Comparison of ENCODE assay signal across 8 mouse cellular contexts in genomic region chr17:86330076-86330955, GRCm38 (mm10).
DNase-seq lines count a peak whose midpoint lies in the region; ATAC-seq lines count a peak whose summit lies in the region.
"Had no signal": no experiment of that assay in that cellular context is flagged by ENCODE, and none has a peak within 500 bp of the region (broad histone marks: within the 10 kb centered on the region; RNA-seq: fewer than 3 reads in every experiment).

No protein-coding gene starts in this region.

- H3K36me3 ChIP-seq in forebrain, embryonic 14.5 days (ENCODE audit: control insufficient read depth, insufficient read depth, low read length): no peaks in the 10 kb centered on the region
- H3K36me3 ChIP-seq in limb, embryonic 11.5 days (ENCODE audit: control insufficient read depth, insufficient read depth, low read length): no peaks in the 10 kb centered on the region
- no peaks in the 10 kb centered on the region for H3K36me3 ChIP-seq in stomach, embryonic 14.5 days (ENCODE audit: control insufficient read depth, insufficient read depth, low read length)

- peak; percentile 32; the same call in 1 of the 2 replicates for ATAC-seq in forebrain, embryonic 14.5 days
- peak; percentile 52; the same call in 1 of the 2 replicates for ATAC-seq in limb, embryonic 11.5 days (ENCODE audit: insufficient number of reproducible peaks, low FRiP score, low TSS enrichment, low read depth)
- 0 out of 2 replicates have a peak, but pooled peaks have one; percentile 24 for ATAC-seq in stomach, embryonic 14.5 days (ENCODE audit: insufficient number of reproducible peaks, insufficient read depth, low FRiP score, low read depth)

- no peak overlapping the region for H3K4me3 ChIP-seq in forebrain, embryonic 14.5 days (ENCODE audit: low read depth, low read length)
- no peak overlapping the region for H3K4me3 ChIP-seq in limb, embryonic 11.5 days (ENCODE audit: low read depth, low read length)
- H3K4me3 ChIP-seq in stomach, embryonic 14.5 days (ENCODE audit: low read depth, low read length): no peak overlapping the region

- 0 out of 2 replicates have a peak overlapping the region, but pooled peaks have one; percentile 21 for H3K27ac ChIP-seq in forebrain, embryonic 14.5 days (ENCODE audit: low read depth, low read length)
- 0 out of 2 replicates have a peak overlapping the region, but pooled peaks have one; percentile 15 for H3K27ac ChIP-seq in limb, embryonic 11.5 days (replicated peaks; ENCODE audit: low read depth, low read length)
- H3K27ac ChIP-seq in stomach, embryonic 14.5 days (ENCODE audit: low read length): peak overlapping the region; percentile 48; the same call in 1 of the 2 replicates

- 46% methylated on average over 16 of the region's 16 CpGs for WGBS in forebrain, embryonic 14.5 days
- WGBS in limb, embryonic 11.5 days: 42% methylated on average over 16 of the region's 16 CpGs
- WGBS in stomach, embryonic 14.5 days: 41% methylated on average over 16 of the region's 16 CpGs

- intact Hi-C loops in left cerebral cortex, postnatal 10 days (cut with DNase I): no loop called here

- no peak overlapping the region for H3K9ac ChIP-seq in forebrain, embryonic 14.5 days (ENCODE audit: low read length)
- no peak overlapping the region for H3K9ac ChIP-seq in limb, embryonic 11.5 days (ENCODE audit: low read length)
- H3K9ac ChIP-seq in stomach, embryonic 14.5 days (replicated peaks; ENCODE audit: low read depth, low read length): no peak overlapping the region

- H3K27me3 ChIP-seq in forebrain, embryonic 14.5 days (replicated peaks; ENCODE audit: control insufficient read depth, insufficient read depth, low read length): no peaks in the 10 kb centered on the region
- H3K27me3 ChIP-seq in limb, embryonic 11.5 days (ENCODE audit: control insufficient read depth, insufficient read depth, low read length): no peaks in the 10 kb centered on the region
- H3K27me3 ChIP-seq in stomach, embryonic 14.5 days (ENCODE audit: control insufficient read depth, insufficient read depth, low read length): no peaks in the 10 kb centered on the region

- H3K4me2 ChIP-seq in forebrain, embryonic 14.5 days (ENCODE audit: low read length): no peak overlapping the region
- H3K4me2 ChIP-seq in limb, embryonic 11.5 days (ENCODE audit: low read depth, severe bottlenecking): no peak overlapping the region
- no peak overlapping the region for H3K4me2 ChIP-seq in stomach, embryonic 14.5 days (replicated peaks; ENCODE audit: low read depth, low read length)

- peaks cover 10% of the 10 kb centered on the region for H3K4me1 ChIP-seq in forebrain, embryonic 14.5 days (ENCODE audit: control insufficient read depth, insufficient read depth, low read length)
- H3K4me1 ChIP-seq in limb, embryonic 11.5 days (ENCODE audit: control insufficient read depth, insufficient read depth, low read length): peaks cover 28% of the 10 kb centered on the region
- peaks cover 30% of the 10 kb centered on the region for H3K4me1 ChIP-seq in stomach, embryonic 14.5 days (ENCODE audit: control insufficient read depth, insufficient read depth, low read length)

- H3K9me3 ChIP-seq in forebrain, embryonic 14.5 days (replicated peaks; ENCODE audit: control insufficient read depth, low read length): no peaks in the 10 kb centered on the region
- H3K9me3 ChIP-seq in limb, embryonic 11.5 days (ENCODE audit: control insufficient read depth, low read length): no peaks in the 10 kb centered on the region
- H3K9me3 ChIP-seq in stomach, embryonic 14.5 days (ENCODE audit: control insufficient read depth, low read depth, low read length): no peaks in the 10 kb centered on the region

- DNase-seq in left cerebral cortex, adult 18-20 months (ENCODE audit: low spot score in 2 of 2): peak; percentile 45 to 61
- no peak for DNase-seq in left cerebral cortex, postnatal 10 days (ENCODE audit: extremely low spot score in 1 of 2, low spot score in 2 of 2)
- no peak for DNase-seq in forebrain, embryonic 14.5 days (ENCODE audit: low spot score)
- DNase-seq in limb, embryonic 11.5 days (ENCODE audit: low spot score): peak; percentile 49
- DNase-seq in spleen, postnatal 4 days (ENCODE audit: low spot score in 2 of 2): no peak
- no peak for DNase-seq in thymus, postnatal 14 days
- DNase-seq: kidney, postnatal 25 days had no signal

Comparison
In these comparisons a context has a peak if more than half of its experiments do, and no peak if none do; other contexts are left out.
1. DNase-seq: peak in left cerebral cortex, adult 18-20 months (2 of 2) and limb, embryonic 11.5 days (single experiment); none in left cerebral cortex, postnatal 10 days (0 of 2), forebrain, embryonic 14.5 days (single experiment), spleen, postnatal 4 days (0 of 2) and thymus, postnatal 14 days (single experiment).
2. Peak in every context shown above with its lines, with median percentiles within 50 percentile points of each other: ATAC-seq and H3K27ac ChIP-seq.